Mouse (Mus musculus) megakaryocyte-erythroid progenitor cell, adult 5-6 weeks (primary cell): ENCODE results near the gene Lsm14a. TPM values are rescaled to one million over a fixed set of nuclear protein-coding genes. Genes with fewer than 3 reads are reported as not detected.

Experiments used
- ATAC-seq: replicated peaks from 2 replicates; pipeline ENCODE4 v1.8.0; 2016; ENCODE audit warnings: mild to moderate bottlenecking, inconsistent platforms; ENCODE audit not compliant: severe bottlenecking, poor library complexity, low FRiP score, low TSS enrichment
- total RNA-seq, 2 experiments: library from RNA; stranded (forward) in 1 of 2; stranded (reverse) in 1 of 2; fragments of 200-1000, 215-1000 nt in 1 of 2; fragments of >200 nt in 1 of 2; fragmentation: Nextera tagmentation in 1 of 2; gene quantifications; 2 replicates each; pipeline ENCODE4 v1.2.3; 2014 to 2017

The Lsm14a gene
- total RNA-seq, 2 experiments from 2014 or later: 77.0 to 120 TPM

DNA sequence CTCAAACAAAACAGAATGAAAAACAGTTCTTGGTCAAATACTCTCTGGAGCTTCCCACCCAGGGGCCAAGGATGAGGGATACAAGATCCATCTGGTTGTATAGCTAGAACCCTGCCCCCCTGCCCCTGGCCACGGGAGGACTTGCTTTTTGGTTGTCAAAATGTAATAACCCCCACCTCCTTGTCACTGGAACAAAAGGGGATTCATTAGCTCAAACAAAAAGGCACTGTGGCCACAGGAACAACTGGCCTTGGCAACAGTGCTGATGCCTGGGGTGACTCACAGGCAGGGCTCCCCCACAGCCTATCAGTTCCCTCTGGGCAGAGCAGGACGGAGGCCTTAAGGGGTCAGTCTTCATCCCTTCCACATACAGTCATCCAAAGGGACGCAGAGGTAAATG, 73.2 kb downstream of the Lsm14a start:
- ATAC-seq: no peak

DNA sequence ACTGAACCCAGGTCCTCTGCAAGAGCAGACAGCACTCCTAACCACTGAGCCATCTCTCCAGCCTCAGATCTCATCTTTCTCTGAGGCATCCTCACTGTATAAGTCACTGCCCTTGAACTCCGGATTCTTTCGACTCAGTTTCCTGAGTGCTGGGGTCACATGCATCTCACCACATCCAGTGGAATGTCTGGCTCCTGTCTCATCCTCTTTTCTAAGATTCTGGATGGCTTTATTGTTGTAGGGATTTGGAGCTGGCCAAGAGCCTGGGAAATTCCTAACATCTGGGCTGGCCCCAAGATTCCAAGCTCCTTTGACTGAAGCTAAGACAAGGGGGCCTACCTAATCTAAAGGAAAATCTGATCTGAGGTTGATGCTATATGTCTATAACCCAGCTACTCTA, 74.0 kb downstream of the Lsm14a start:
- no peak for ATAC-seq

DNA sequence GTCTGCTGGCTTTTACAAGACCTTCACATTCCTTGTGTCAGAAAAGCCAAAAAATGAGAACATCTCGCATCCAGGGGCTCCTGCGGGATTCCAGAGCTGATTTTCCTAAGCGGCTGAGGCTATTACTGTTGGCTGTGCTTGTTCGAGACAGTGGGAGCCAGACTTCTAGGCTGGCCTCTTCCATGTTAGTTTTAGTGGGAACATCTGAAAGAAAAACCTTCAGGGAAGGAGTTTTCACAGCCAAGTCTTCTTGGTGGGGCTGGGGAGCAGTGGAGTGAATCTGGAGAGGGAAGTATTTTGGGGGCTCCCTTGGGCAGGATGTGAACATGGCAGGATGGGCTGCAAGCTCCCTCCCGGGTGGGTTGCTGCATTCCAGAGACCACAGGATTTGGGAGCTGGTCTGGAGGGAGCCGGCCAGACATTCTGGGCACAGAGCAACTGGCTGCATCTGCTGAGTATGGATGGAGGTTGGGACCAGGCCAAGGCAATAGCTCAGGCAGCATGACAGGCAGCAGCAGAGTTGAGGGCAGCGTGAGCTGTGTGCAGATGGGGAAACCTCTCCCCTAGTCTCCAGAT, 75.1 kb downstream of the Lsm14a start:
- no peak for ATAC-seq

DNA sequence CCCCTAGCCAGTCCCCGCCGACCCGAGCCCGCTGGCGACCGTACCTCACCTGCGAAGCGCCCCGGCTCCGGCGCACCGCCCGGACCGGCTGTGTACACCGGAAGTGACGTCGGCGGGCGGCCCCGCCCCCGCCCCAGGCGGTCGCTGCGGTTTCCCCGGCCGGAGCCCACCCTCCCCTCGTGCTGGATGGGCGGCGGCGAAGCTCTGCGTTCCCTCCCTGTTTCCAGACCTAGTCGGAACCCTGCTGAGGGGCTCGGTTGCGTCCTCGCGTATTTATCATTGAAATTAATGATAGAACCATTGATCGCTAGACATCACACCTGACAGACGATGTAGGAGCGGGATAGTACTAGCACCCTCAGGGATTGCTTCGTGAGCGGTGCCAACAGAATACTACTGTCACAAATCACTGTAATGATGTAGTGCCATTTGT, 79.7 kb downstream of the Lsm14a start, which contains the start of gene 4931406P16Rik:
4931406P16Rik (minus strand) TSS at position 109 of the 433 bp plus-strand sequence.
- peak; percentile 63 for ATAC-seq

DNA sequence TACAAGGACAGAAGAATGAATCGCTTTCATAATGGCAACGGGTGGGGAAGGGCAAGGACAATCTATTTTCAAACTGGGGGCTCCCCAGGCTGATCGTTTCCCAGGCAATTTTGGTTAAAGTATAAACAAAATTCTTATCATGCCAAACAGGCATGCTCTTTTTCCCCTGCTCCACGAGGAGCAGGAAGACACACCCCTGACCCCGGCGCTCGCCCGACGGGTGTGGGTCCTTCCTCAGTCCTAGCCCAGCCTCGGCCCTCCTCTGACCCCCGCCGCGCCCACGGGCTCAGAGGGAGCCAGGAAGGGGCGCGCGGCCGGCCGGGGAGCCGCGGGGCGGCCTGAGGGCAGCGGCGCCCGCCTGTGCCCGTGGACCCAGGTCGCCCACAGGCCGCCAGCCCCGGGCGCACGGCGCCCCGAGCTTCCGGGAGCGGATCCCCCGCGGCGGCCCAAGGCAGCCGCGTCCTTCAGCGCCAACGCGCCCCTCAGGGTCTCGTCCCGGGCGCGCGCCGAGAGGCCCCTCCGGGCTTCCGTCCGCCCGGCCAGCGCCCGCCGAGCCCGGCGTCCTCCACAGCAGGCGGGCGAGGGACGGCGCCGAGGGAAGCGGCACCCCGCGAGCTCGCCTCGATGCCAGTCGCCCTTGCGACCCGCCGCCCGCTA, 80.2 kb downstream of the Lsm14a start:
- peak; percentile 88 for ATAC-seq

DNA sequence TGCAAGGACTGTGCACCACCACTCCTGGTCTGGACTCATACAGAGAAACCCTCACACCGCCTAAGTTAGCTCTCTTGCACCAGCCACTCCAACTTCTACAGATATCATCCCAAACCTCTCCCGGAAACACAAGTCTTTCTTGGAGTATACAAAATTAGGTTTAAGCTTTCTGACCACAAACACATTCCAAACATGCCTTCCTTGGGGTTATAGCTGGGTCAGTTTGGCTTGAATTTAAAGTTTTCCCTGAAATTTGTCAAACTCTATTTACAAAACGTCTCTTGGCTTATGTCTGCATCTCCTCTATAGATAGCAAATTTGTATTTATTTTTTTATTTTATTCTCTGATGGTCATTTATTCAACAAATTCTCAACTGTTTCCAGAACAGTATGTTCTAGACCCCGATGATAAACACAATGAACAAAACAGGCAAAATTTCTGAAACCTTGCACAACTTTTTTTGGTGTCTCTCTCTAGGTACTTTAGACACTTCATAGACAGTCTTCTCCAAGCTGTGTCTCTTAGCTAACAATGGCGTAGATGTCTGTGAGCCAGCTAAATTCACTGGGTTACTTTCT, 83.8 kb downstream of the Lsm14a start:
- ATAC-seq: no peak

DNA sequence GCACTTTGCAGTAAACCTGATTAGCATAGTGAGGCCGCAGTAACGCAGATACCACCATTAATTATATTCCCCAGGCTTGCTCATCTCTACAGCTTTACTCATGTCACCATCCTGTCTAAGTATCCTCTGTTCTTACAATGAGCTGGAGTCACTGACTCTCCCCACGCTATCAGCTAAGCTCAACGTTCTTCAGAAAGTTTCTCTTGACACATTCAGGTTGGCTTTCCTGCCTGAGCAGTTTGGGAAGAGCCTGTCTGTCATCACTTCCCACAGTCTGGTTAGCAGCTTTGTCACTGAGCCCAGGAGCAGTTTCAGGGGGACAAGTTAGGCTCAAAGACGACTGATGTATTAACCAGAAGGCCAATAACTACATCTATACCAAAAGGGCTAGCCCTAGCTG, 84.5 kb downstream of the Lsm14a start:
- no peak for ATAC-seq

DNA sequence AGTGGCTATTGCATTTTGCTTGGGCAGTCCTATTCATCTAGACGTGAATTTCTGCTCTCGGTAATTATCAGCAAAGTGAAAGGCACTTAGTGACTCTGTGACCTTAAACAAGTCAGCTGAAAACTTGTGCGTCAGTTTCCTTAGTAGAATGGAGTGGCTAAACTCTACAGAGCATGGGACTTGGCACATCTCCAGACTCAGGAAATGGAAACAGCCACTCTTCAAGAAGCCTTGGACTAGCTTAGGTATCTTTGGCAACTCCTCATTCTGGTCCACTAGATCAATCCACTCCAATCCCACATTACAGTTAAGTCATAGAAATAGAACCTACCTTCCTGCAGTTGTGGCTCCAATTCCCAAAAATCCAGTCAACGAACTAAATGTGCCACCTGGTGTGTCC, 87.7 kb downstream of the Lsm14a start:
- no peak for ATAC-seq

DNA sequence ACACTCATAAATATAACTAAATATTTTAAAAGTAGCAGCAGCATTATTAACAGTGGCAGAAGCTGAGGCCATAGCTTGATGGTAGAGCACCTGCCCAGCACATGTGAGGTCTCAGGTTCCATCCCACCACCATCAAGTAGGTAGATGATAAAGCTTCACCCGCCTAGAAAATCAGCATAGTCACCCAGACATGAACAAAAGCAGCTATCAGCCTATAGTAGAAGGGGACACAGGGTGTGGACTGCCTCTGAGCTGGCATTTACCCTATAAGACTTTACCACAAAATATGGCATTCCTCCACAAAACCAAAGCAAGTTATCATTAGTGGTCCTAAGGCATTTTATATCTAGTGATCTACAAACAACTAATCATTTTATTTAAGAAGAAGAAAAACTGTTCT, 90.5 kb downstream of the Lsm14a start:
- peak; percentile 80 for ATAC-seq

DNA sequence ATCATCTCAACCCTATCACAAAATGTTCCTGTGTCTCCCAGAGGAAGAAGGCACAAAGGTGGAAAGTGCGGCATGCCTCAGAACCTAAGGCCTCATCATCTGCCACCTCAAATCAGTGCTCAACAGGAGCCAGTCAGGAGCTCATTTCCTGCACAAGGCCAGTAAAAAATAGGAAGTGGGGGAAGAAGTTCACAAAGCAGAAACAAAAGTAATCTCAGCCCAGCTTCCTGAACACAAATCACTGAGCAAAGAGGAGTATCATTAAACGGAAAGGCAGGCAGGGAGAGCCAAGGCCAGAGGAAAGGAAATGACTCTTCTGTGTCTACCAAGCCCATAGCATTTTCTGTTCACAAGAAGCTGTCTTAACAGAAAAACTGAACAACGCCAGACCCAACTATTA, 91.2 kb downstream of the Lsm14a start:
- ATAC-seq: no peak

DNA sequence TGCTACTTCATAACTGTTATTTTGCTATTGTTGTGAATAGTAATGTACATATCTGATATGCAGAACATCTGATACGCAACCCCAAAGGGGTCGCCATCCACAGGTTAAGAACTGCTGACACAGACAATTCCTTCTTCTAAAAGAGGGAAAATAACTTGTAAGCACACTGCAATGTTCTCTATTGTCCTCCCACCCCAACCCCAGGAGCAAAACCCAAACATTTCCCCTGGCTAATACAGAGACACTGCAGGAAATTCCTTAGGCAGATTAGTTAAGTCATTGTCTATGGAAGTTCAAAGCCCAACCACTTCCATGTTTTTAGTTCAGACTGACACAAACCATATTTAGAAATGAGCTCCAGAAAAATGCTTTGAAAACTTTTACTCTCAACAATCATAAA, 94.3 kb downstream of the Lsm14a start:
- no peak for ATAC-seq

DNA sequence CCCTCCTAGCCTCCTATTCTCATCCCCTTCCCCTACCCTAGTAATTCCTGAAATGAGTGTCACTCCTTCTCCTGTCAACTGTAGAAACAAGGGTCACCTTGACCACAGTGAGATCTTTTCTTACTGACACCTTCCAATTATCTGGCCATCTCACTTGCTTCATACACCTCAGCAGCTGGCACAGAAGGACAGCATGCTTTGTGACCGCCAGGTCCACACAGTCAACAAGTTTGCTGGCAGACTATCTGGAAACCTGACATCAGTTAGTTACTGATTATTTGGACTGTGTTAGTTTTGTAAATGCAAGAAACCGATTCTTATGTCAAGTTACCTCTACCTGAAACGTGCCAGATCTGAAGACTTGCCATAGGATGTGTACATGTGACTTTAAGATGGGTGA, 97.0 kb downstream of the Lsm14a start:
- ATAC-seq: no peak

Other genes with a start within 250 kb of the Lsm14a start
- gene Uba2, start 223.7 kb downstream of the Lsm14a start, total RNA-seq (2014; fragmentation: Nextera tagmentation): 180 and 188 TPM in 2 replicates
- 234 and 250 TPM in 2 replicates for gene Uba2, start 223.7 kb downstream of the Lsm14a start, total RNA-seq (2017)
- gene Pdcd2l, start 196.7 kb downstream of the Lsm14a start, total RNA-seq (2014; fragmentation: Nextera tagmentation): 15.2 and 18.2 TPM in 2 replicates
- gene Pdcd2l, start 196.7 kb downstream of the Lsm14a start, total RNA-seq (2017): 27.4 and 39.7 TPM in 2 replicates
- 178 and 238 TPM in 2 replicates for gene Gpi1, start 163.0 kb downstream of the Lsm14a start, total RNA-seq (2014; fragmentation: Nextera tagmentation)
- gene Gpi1, start 163.0 kb downstream of the Lsm14a start, total RNA-seq (2017): 139 and 227 TPM in 2 replicates
- gene Gm6096, start 142.3 kb downstream of the Lsm14a start, total RNA-seq (2014; fragmentation: Nextera tagmentation): not detected in 2 replicates
- gene Gm6096, start 142.3 kb downstream of the Lsm14a start, total RNA-seq (2017): not detected in 2 replicates
- gene 4931406P16Rik, start 79.8 kb downstream of the Lsm14a start, total RNA-seq (2014; fragmentation: Nextera tagmentation): 18.1 and 31.2 TPM in 2 replicates
- gene 4931406P16Rik, start 79.8 kb downstream of the Lsm14a start, total RNA-seq (2017): 16.2 and 20.3 TPM in 2 replicates